Mouse (Mus musculus) liver, embryonic 15.5 days (tissue): ENCODE measurements around the gene Sgip1. TPM values are rescaled to one million over a fixed set of nuclear protein-coding genes. Genes with fewer than 3 reads are reported as not detected.
A peak's percentile ranks its signal among the peaks of the same experiment; 100 is the strongest.

Experiments used
- ATAC-seq: fragments of 200-750 bp; cut with Nextera tagmentation; 2 replicates; pipeline ENCODE4 v1.8.0; 2017; ENCODE audit warnings: moderate number of reproducible peaks, mild to moderate bottlenecking, moderate library complexity; ENCODE audit not compliant: insufficient read depth
- H3K27ac ChIP-seq: fragments of 300-500 bp; sonication (generic); replicated peaks from 2 replicates; pipeline ENCODE4 v1.5.1; 2015; ENCODE audit warnings: mild to moderate bottlenecking, inconsistent platforms
- H3K27me3 ChIP-seq: fragments of 300-500 bp; sonication (generic); 2 replicates; pipeline ENCODE4 v1.6.1; 2015; ENCODE audit warnings: mild to moderate bottlenecking, inconsistent platforms
- H3K36me3 ChIP-seq: fragments of 300-500 bp; sonication (generic); replicated peaks from 2 replicates; pipeline ENCODE4 v1.6.1; 2015; ENCODE audit warnings: moderate library complexity, mild to moderate bottlenecking, inconsistent platforms
- H3K4me1 ChIP-seq: fragments of 300-500 bp; sonication (generic); replicated peaks from 2 replicates; pipeline ENCODE4 v1.6.1; 2015; ENCODE audit warnings: inconsistent platforms
- H3K4me2 ChIP-seq: fragments of 300-500 bp; sonication (generic); 2 replicates; pipeline ENCODE4 v1.6.1; 2015; ENCODE audit warnings: moderate library complexity, mild to moderate bottlenecking, inconsistent platforms
- H3K4me3 ChIP-seq: fragments of 300-500 bp; sonication (generic); replicated peaks from 2 replicates; pipeline ENCODE4 v1.5.1; 2015; ENCODE audit warnings: mild to moderate bottlenecking, inconsistent platforms
- H3K9ac ChIP-seq: fragments of 300-500 bp; sonication (generic); 2 replicates; pipeline ENCODE4 v1.6.1; 2015; ENCODE audit warnings: moderate library complexity, mild to moderate bottlenecking, inconsistent platforms
- H3K9me3 ChIP-seq: fragments of 300-500 bp; sonication (generic); replicated peaks from 2 replicates; pipeline ENCODE4 v1.6.1; 2016; ENCODE audit warnings: inconsistent platforms
- WGBS: fragments of 180-500 bp; shearing (Covaris S2); methylation state at CpG from one replicate; pipeline ENCODE4 v1.1.7; 2015; ENCODE audit warnings: mixed read lengths; ENCODE audit not compliant: insufficient replicate concordance; 5-methylcytosine and 5-hydroxymethylcytosine counted together
- polyA plus RNA-seq: library from polyadenylated mRNA; unstranded; fragments of >200 nt; fragmentation: Nextera tagmentation; extraction: Ambion mirVana; gene quantifications from 2 replicates; pipeline ENCODE4 v1.2.1, GENCODE M21; 2015

Gene Sgip1
- polyA plus RNA-seq, 1 experiment from 2014 or later: 0.73 TPM

GRCm38 (mm10) chr4:102979385-102979784 is 238.3 kb downstream of the Sgip1 start:
- ATAC-seq: no peak
- H3K4me1 ChIP-seq: peaks cover 4% of the 10 kb centered on the region; the same call in 1 of the 2 replicates
- H3K9me3 ChIP-seq: no peaks in the 10 kb centered on the region
- no peak overlapping the region for H3K27ac ChIP-seq
- no peak overlapping the region for H3K9ac ChIP-seq
- H3K36me3 ChIP-seq: no peaks in the 10 kb centered on the region
- WGBS: 25% methylated on average over 5 of the region's 5 CpGs
- H3K4me3 ChIP-seq: peak overlapping the region; percentile 34
- H3K27me3 ChIP-seq: peaks cover 28% of the 10 kb centered on the region
- H3K4me2 ChIP-seq: peak overlapping the region; percentile 57

- Histone ChIP-seq H3K9ac (no peak overlapping the region), H3K9me3 (no peaks in the 10 kb centered on the region), H3K4me2 (no peak overlapping the region), H3K27ac (no peak overlapping the region), H3K36me3 (no peaks in the 10 kb centered on the region), H3K4me3 (no peak overlapping the region), H3K4me1 (no peaks in the 10 kb centered on the region; the same call in 1 of the 2 replicates), H3K27me3 (peaks cover 26% of the 10 kb centered on the region)
- 50% methylated on average over 8 of the region's 8 CpGs for WGBS
- no peak for ATAC-seq
Observed at GRCm38 (mm10) chr4:102981709-102982108, 240.6 kb downstream of the Sgip1 start.

- H3K9me3 ChIP-seq: no peaks in the 10 kb centered on the region
- H3K27ac ChIP-seq: no peak overlapping the region
- no peaks in the 10 kb centered on the region for H3K27me3 ChIP-seq
- H3K4me2 ChIP-seq: no peak overlapping the region
- 58% methylated on average over 7 of the region's 7 CpGs for WGBS
- no peak overlapping the region for H3K4me3 ChIP-seq
- no peaks in the 10 kb centered on the region for H3K36me3 ChIP-seq
- ATAC-seq: no peak
- H3K4me1 ChIP-seq: no peaks in the 10 kb centered on the region
- no peak overlapping the region for H3K9ac ChIP-seq
Observed at GRCm38 (mm10) chr4:102986173-102986572, 245.1 kb downstream of the Sgip1 start.

- Histone ChIP-seq H3K4me1 (no peaks in the 10 kb centered on the region), H3K9ac (no peak overlapping the region), H3K4me3 (no peak overlapping the region), H3K36me3 (no peaks in the 10 kb centered on the region), H3K9me3 (no peaks in the 10 kb centered on the region), H3K27ac (no peak overlapping the region), H3K4me2 (no peak overlapping the region), H3K27me3 (no peaks in the 10 kb centered on the region)
- ATAC-seq: no peak
- WGBS: 0% methylated on average over 2 of the region's 2 CpGs
Observed at GRCm38 (mm10) chr4:102986917-102987316, 245.8 kb downstream of the Sgip1 start.

- ATAC-seq: no peak
- H3K9me3 ChIP-seq: no peaks in the 10 kb centered on the region
- 63% methylated on average over 4 of the region's 4 CpGs for WGBS
- no peaks in the 10 kb centered on the region for H3K4me1 ChIP-seq
- no peak overlapping the region for H3K4me3 ChIP-seq
- no peak overlapping the region for H3K9ac ChIP-seq
- H3K36me3 ChIP-seq: no peaks in the 10 kb centered on the region
- no peak overlapping the region for H3K4me2 ChIP-seq
- no peaks in the 10 kb centered on the region for H3K27me3 ChIP-seq
- no peak overlapping the region for H3K27ac ChIP-seq
Observed at GRCm38 (mm10) chr4:102987325-102987724, 246.2 kb downstream of the Sgip1 start.

GRCm38 (mm10) chr4:102987756-102988155 is 246.7 kb downstream of the Sgip1 start:
- H3K4me2 ChIP-seq: no peak overlapping the region
- H3K4me3 ChIP-seq: no peak overlapping the region
- H3K36me3 ChIP-seq: no peaks in the 10 kb centered on the region
- no peak for ATAC-seq
- no peaks in the 10 kb centered on the region for H3K27me3 ChIP-seq
- H3K9ac ChIP-seq: no peak overlapping the region
- no peak overlapping the region for H3K27ac ChIP-seq
- WGBS: 40% methylated on average over 2 of the region's 2 CpGs
- no peaks in the 10 kb centered on the region for H3K4me1 ChIP-seq
- no peaks in the 10 kb centered on the region for H3K9me3 ChIP-seq

GRCm38 (mm10) chr4:102988526-102988925 is 247.4 kb downstream of the Sgip1 start:
- H3K36me3 ChIP-seq: no peaks in the 10 kb centered on the region
- H3K9ac ChIP-seq: no peak overlapping the region
- no peak overlapping the region for H3K27ac ChIP-seq
- 59% methylated on average over 6 of the region's 6 CpGs for WGBS
- no peak overlapping the region for H3K4me3 ChIP-seq
- ATAC-seq: no peak
- no peaks in the 10 kb centered on the region for H3K27me3 ChIP-seq
- H3K4me1 ChIP-seq: no peaks in the 10 kb centered on the region
- H3K9me3 ChIP-seq: no peaks in the 10 kb centered on the region
- no peak overlapping the region for H3K4me2 ChIP-seq

GRCm38 (mm10) chr4:102989391-102989790 is 248.3 kb downstream of the Sgip1 start:
- H3K27ac ChIP-seq: no peak overlapping the region
- no peaks in the 10 kb centered on the region for H3K36me3 ChIP-seq
- no peaks in the 10 kb centered on the region for H3K27me3 ChIP-seq
- WGBS: 51% methylated on average over 5 of the region's 5 CpGs
- no peak overlapping the region for H3K4me3 ChIP-seq
- no peaks in the 10 kb centered on the region for H3K4me1 ChIP-seq
- no peak overlapping the region for H3K4me2 ChIP-seq
- H3K9ac ChIP-seq: no peak overlapping the region
- no peak for ATAC-seq
- H3K9me3 ChIP-seq: no peaks in the 10 kb centered on the region

GRCm38 (mm10) chr4:102990016-102990415 is 248.9 kb downstream of the Sgip1 start:
- Histone ChIP-seq H3K4me1 (no peaks in the 10 kb centered on the region), H3K27ac (no peak overlapping the region), H3K4me2 (no peak overlapping the region), H3K36me3 (no peaks in the 10 kb centered on the region), H3K4me3 (no peak overlapping the region), H3K9me3 (no peaks in the 10 kb centered on the region), H3K27me3 (no peaks in the 10 kb centered on the region), H3K9ac (no peak overlapping the region)
- WGBS: 58% methylated on average over 4 of the region's 4 CpGs
- no peak for ATAC-seq

GRCm38 (mm10) chr4:102990595-102991340 is 249.7 kb downstream of the Sgip1 start:
- no peaks in the 10 kb centered on the region for H3K9me3 ChIP-seq
- no peaks in the 10 kb centered on the region for H3K27me3 ChIP-seq
- no peak overlapping the region for H3K27ac ChIP-seq
- WGBS: 64% methylated on average over 11 of the region's 11 CpGs
- no peaks in the 10 kb centered on the region for H3K36me3 ChIP-seq
- H3K4me2 ChIP-seq: no peak overlapping the region
- no peaks in the 10 kb centered on the region for H3K4me1 ChIP-seq
- no peak overlapping the region for H3K9ac ChIP-seq
- no peak for ATAC-seq
- no peak overlapping the region for H3K4me3 ChIP-seq

GRCm38 (mm10) chr4:102991685-102992084 is 250.6 kb downstream of the Sgip1 start:
- Histone ChIP-seq H3K4me1 (no peaks in the 10 kb centered on the region), H3K9ac (no peak overlapping the region), H3K36me3 (no peaks in the 10 kb centered on the region), H3K27me3 (no peaks in the 10 kb centered on the region), H3K9me3 (no peaks in the 10 kb centered on the region), H3K4me3 (no peak overlapping the region), H3K27ac (no peak overlapping the region), H3K4me2 (no peak overlapping the region)
- no peak for ATAC-seq
- WGBS: 63% methylated on average over 3 of the region's 3 CpGs

GRCm38 (mm10) chr4:103004681-103005080 is 263.6 kb downstream of the Sgip1 start:
- H3K4me3 ChIP-seq: no peak overlapping the region
- WGBS: 69% methylated on average over 4 of the region's 4 CpGs
- H3K36me3 ChIP-seq: no peaks in the 10 kb centered on the region
- H3K4me2 ChIP-seq: no peak overlapping the region
- H3K9me3 ChIP-seq: no peaks in the 10 kb centered on the region
- no peaks in the 10 kb centered on the region for H3K27me3 ChIP-seq
- H3K9ac ChIP-seq: no peak overlapping the region
- no peak overlapping the region for H3K27ac ChIP-seq
- H3K4me1 ChIP-seq: 0 out of 2 replicates have a peak, but pooled peaks cover 5% of the 10 kb centered on the region
- ATAC-seq: no peak
